Mouse (Mus musculus) lung, embryonic 15.5 days (tissue): ENCODE data around the gene Pdgfc. TPM values are rescaled to one million over a fixed set of nuclear protein-coding genes. Genes with fewer than 3 reads are reported as not detected.

Experiments
- ATAC-seq: fragments of 200-750 bp; cut with Nextera tagmentation; 2 replicates; pipeline ENCODE4 v1.8.0; 2017; ENCODE audit warnings: moderate number of reproducible peaks, borderline replicate concordance; ENCODE audit not compliant: low FRiP score, low TSS enrichment; ENCODE audit errors: extremely low read depth
- H3K27ac ChIP-seq: fragments of 300-500 bp; sonication (generic); 2 replicates; pipeline ENCODE4 v1.5.1; 2015; ENCODE audit warnings: moderate library complexity, mild to moderate bottlenecking, inconsistent platforms
- H3K27me3 ChIP-seq: fragments of 300-500 bp; sonication (generic); 2 replicates; pipeline ENCODE4 v1.6.1; 2015; ENCODE audit warnings: inconsistent platforms
- H3K36me3 ChIP-seq: fragments of 300-500 bp; sonication (generic); 2 replicates; pipeline ENCODE4 v1.6.1; 2015; ENCODE audit warnings: inconsistent platforms
- H3K4me1 ChIP-seq: fragments of 300-500 bp; sonication (generic); 2 replicates; pipeline ENCODE4 v1.6.1; 2015; ENCODE audit warnings: inconsistent platforms
- H3K4me2 ChIP-seq: fragments of 300-500 bp; sonication (generic); 2 replicates; pipeline ENCODE4 v1.6.1; 2015; ENCODE audit warnings: inconsistent platforms, mild to moderate bottlenecking, moderate library complexity
- H3K4me3 ChIP-seq: fragments of 300-500 bp; sonication (generic); 2 replicates; pipeline ENCODE4 v1.5.1; 2015; ENCODE audit warnings: mild to moderate bottlenecking, inconsistent platforms
- H3K9ac ChIP-seq: fragments of 300-500 bp; sonication (generic); 2 replicates; pipeline ENCODE4 v1.6.1; 2015; ENCODE audit warnings: inconsistent platforms
- H3K9me3 ChIP-seq: fragments of 300-500 bp; sonication (generic); 2 replicates; pipeline ENCODE4 v1.6.1; 2016; ENCODE audit warnings: inconsistent platforms
- WGBS: fragments of 180-500 bp; shearing (Covaris S2); methylation state at CpG from one replicate; pipeline ENCODE4 v1.1.7; 2015; 5-methylcytosine and 5-hydroxymethylcytosine counted together
- polyA plus RNA-seq: library from polyadenylated mRNA; unstranded; fragments of >200 nt; fragmentation: Nextera tagmentation; extraction: Ambion mirVana; gene quantifications from 2 replicates; pipeline ENCODE4 v1.2.1, GENCODE M21; 2015

Gene Pdgfc
- polyA plus RNA-seq, 1 experiment from 2014 or later = 14.4 TPM

- Histone ChIP-seq H3K4me3 (no peak overlapping the region), H3K27ac (no peak overlapping the region), H3K4me2 (no peak overlapping the region), H3K36me3 (no peaks in the 10 kb centered on the region), H3K4me1 (peaks cover 21% of the 10 kb centered on the region), H3K9ac (no peak overlapping the region), H3K9me3 (no peaks in the 10 kb centered on the region), H3K27me3 (no peaks in the 10 kb centered on the region)
- ATAC-seq = no peak
Observed at GRCm38 (mm10) chr3:81051522-81051921, 15.3 kb downstream of the Pdgfc start.

DNA sequence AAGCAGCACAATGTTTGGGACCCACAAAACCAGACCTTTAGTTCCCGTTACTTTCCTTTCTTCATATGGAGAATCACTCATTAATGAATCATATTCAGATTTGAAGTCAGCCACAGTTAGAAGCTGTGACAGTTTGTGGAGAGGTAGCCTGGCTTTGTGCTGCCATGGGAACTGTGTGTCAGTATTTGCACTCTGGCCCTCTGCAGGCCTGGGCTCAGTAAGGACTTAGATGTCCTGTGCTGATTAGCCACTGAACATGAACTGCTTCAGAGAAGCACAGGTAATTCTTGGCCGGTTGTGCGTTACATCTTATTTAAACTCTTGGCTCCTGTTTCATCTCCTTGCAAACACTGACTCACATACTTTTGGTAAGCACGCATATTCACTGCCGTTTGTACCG lies 16.2 kb downstream of the Pdgfc start:
- Histone ChIP-seq H3K9me3 (no peaks in the 10 kb centered on the region), H3K4me1 (peaks cover 15% of the 10 kb centered on the region), H3K36me3 (no peaks in the 10 kb centered on the region), H3K27me3 (no peaks in the 10 kb centered on the region), H3K4me2 (no peak overlapping the region), H3K9ac (no peak overlapping the region), H3K27ac (no peak overlapping the region), H3K4me3 (no peak overlapping the region)
- WGBS = 53% methylated on average over 6 of the region's 6 CpGs
- ATAC-seq = no peak

DNA sequence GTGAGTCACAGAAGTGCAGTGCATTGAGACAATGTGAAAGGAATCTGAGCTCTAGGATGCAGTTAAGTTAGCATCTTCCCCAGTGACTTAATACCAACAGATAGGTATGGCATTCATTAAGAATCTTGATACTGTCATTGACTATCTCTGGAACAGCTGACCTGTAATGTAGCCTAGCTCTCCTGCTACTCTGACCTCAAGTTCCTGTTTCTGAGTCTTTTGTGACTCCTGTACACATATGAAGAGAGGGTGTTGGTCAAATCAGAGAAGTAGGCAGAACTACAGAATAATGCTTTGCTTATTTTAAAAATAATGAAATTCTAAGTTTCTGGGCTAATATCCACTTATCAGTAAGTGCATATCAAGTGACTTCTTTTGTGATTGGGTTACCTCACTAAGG lies 17.9 kb downstream of the Pdgfc start:
- H3K9me3 ChIP-seq = no peaks in the 10 kb centered on the region
- H3K27me3 ChIP-seq = no peaks in the 10 kb centered on the region
- ATAC-seq = no peak
- no peaks in the 10 kb centered on the region for H3K36me3 ChIP-seq
- H3K9ac ChIP-seq = no peak overlapping the region
- H3K27ac ChIP-seq = no peak overlapping the region
- H3K4me2 ChIP-seq = no peak overlapping the region
- H3K4me3 ChIP-seq = no peak overlapping the region
- peaks cover 24% of the 10 kb centered on the region for H3K4me1 ChIP-seq

- no peak for ATAC-seq
- H3K27ac ChIP-seq = peak overlapping the region; percentile 67
Observed at GRCm38 (mm10) chr3:81057719-81058118, 21.5 kb downstream of the Pdgfc start.

GRCm38 (mm10) chr3:81058527-81059031 lies 22.4 kb downstream of the Pdgfc start:
- Histone ChIP-seq H3K36me3 (no peaks in the 10 kb centered on the region), H3K4me1 (peaks cover 9% of the 10 kb centered on the region; the same call in 1 of the 2 replicates), H3K27ac (peak overlapping the region; percentile 67), H3K4me3 (no peak overlapping the region), H3K4me2 (no peak overlapping the region), H3K9me3 (no peaks in the 10 kb centered on the region), H3K27me3 (no peaks in the 10 kb centered on the region), H3K9ac (no peak overlapping the region)
- ATAC-seq = peak; percentile 85; the same call in 1 of the 2 replicates
- WGBS = 12% methylated on average over 4 of the region's 4 CpGs

More at GRCm38 (mm10) chr3:81057719-81058118, 21.5 kb downstream of the Pdgfc start:
- no peak overlapping the region for H3K9ac ChIP-seq
- no peaks in the 10 kb centered on the region for H3K9me3 ChIP-seq
- peaks cover 13% of the 10 kb centered on the region for H3K4me1 ChIP-seq
- no peaks in the 10 kb centered on the region for H3K27me3 ChIP-seq
- H3K4me3 ChIP-seq = no peak overlapping the region
- 81% methylated on average over 1 of the region's 1 CpGs for WGBS
- no peaks in the 10 kb centered on the region for H3K36me3 ChIP-seq
- no peak overlapping the region for H3K4me2 ChIP-seq

- Histone ChIP-seq H3K4me2 (no peak overlapping the region), H3K27ac (0 out of 2 replicates have a peak overlapping the region, but pooled peaks have one; percentile 19), H3K27me3 (no peaks in the 10 kb centered on the region), H3K4me1 (0 out of 2 replicates have a peak, but pooled peaks cover 5% of the 10 kb centered on the region), H3K9me3 (no peaks in the 10 kb centered on the region), H3K4me3 (no peak overlapping the region), H3K9ac (no peak overlapping the region), H3K36me3 (no peaks in the 10 kb centered on the region)
- 39% methylated on average over 2 of the region's 2 CpGs for WGBS
- no peak for ATAC-seq
Observed at GRCm38 (mm10) chr3:81068550-81068949, 32.3 kb downstream of the Pdgfc start.

- no peaks in the 10 kb centered on the region for H3K36me3 ChIP-seq
- H3K4me3 ChIP-seq = no peak overlapping the region
- WGBS = 78% methylated on average over 1 of the region's 1 CpGs
- no peak overlapping the region for H3K27ac ChIP-seq
- H3K27me3 ChIP-seq = no peaks in the 10 kb centered on the region
- H3K9me3 ChIP-seq = no peaks in the 10 kb centered on the region
- H3K4me2 ChIP-seq = no peak overlapping the region
- H3K4me1 ChIP-seq = 0 out of 2 replicates have a peak, but pooled peaks cover 12% of the 10 kb centered on the region
- ATAC-seq = no peak
- no peak overlapping the region for H3K9ac ChIP-seq
Observed at GRCm38 (mm10) chr3:81101136-81101535, 64.9 kb downstream of the Pdgfc start.

DNA sequence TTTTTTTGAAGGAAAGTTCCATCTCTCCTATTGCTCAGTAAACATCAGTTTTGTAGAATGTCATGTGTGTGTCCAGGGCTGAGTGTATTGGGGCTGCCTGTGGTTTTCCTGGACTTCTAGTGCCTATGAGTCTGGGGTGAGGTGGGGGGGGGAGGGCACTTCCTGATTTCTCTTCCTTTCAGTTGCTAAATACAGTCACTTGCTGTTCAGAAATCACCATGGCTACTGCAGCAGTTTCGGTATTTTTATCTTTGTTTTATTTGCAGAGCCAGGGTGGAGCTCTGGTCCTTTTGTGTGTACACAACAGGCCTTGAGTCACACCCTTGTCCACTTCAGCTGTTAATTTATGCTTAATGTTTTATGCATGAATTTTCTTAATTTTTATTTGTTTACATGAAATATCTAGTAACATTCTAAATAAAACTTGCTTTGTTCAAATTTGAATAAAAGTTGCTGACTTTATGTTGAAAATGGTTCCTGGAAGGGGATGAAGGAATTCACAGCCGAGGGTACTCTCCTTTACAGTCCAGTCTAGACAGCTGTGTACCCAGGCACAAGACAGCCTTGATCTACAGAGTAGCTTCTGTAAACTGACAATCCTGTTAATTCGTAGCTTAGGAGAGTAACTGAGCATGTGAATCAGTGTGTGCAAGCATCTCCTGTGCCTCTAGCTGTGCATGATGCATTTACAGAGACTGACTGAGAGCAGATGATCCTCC lies 66.1 kb downstream of the Pdgfc start:
- WGBS = 20% methylated on average over 3 of the region's 3 CpGs
- peak; percentile 46; the same call in 1 of the 2 replicates for ATAC-seq
- Histone ChIP-seq H3K9ac (no peak overlapping the region), H3K4me3 (no peak overlapping the region), H3K27me3 (no peaks in the 10 kb centered on the region), H3K9me3 (no peaks in the 10 kb centered on the region), H3K4me1 (0 out of 2 replicates have a peak, but pooled peaks cover 12% of the 10 kb centered on the region), H3K27ac (no peak overlapping the region), H3K36me3 (no peaks in the 10 kb centered on the region), H3K4me2 (no peak overlapping the region)

DNA sequence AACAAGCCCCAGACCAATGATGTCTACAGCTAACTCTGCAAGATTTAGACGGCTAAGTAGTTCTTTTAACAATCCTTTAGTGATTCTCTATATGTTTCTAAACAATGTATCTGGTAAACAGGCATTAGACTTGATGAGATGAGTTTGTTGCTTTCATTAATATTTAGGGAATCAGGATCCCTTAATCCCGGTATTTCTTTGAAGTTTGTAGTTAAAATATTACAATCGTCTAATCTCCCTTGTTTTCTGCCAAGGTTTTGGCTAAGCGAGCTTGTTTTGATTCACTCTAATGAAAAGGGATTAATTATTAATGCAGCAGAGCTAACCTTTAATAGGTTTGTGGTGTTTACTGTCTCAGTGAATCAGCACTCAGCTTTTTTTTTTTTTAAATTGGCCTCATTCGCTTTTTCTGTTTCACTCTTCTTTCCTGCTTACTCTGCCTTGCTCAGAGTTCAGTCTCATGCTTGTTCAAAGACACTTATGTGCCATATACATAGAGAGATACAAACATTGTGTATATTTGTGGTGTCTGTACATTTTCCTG lies 66.7 kb downstream of the Pdgfc start:
- no peaks in the 10 kb centered on the region for H3K9me3 ChIP-seq
- H3K4me2 ChIP-seq = no peak overlapping the region
- no peak overlapping the region for H3K27ac ChIP-seq
- WGBS = 59% methylated on average over 5 of the region's 5 CpGs
- no peaks in the 10 kb centered on the region for H3K27me3 ChIP-seq
- H3K36me3 ChIP-seq = no peaks in the 10 kb centered on the region
- no peak for ATAC-seq
- H3K4me1 ChIP-seq = 0 out of 2 replicates have a peak, but pooled peaks cover 9% of the 10 kb centered on the region
- H3K9ac ChIP-seq = no peak overlapping the region
- no peak overlapping the region for H3K4me3 ChIP-seq

GRCm38 (mm10) chr3:81107515-81107914 lies 71.3 kb downstream of the Pdgfc start:
- no peak overlapping the region for H3K4me3 ChIP-seq
- H3K9ac ChIP-seq = no peak overlapping the region
- no peaks in the 10 kb centered on the region for H3K36me3 ChIP-seq
- no peaks in the 10 kb centered on the region for H3K27me3 ChIP-seq
- WGBS = 27% methylated on average over 1 of the region's 1 CpGs
- ATAC-seq = no peak
- H3K9me3 ChIP-seq = no peaks in the 10 kb centered on the region
- H3K4me1 ChIP-seq = 0 out of 2 replicates have a peak, but pooled peaks cover 2% of the 10 kb centered on the region
- H3K27ac ChIP-seq = no peak overlapping the region
- H3K4me2 ChIP-seq = no peak overlapping the region

DNA sequence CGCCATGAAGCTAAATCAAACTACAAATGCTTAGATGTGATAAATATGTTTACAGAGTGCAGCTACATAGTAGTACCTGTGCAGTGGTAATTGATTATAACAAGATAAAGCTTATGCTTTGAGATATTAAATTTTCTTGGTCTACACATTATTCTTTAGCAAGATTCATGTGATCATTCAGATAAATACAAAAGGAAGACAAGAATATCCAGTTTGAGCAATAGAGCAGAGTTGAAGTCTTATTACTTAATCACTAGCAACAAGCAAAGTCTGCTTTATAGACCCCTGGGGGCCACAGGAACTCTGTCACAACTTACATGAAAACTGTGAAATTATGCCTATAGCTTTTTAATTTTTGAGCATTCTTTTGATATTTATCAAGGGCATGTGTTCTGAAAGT lies 74.8 kb downstream of the Pdgfc start:
- Histone ChIP-seq H3K9me3 (no peaks in the 10 kb centered on the region), H3K36me3 (no peaks in the 10 kb centered on the region), H3K4me3 (no peak overlapping the region), H3K9ac (no peak overlapping the region), H3K27me3 (no peaks in the 10 kb centered on the region), H3K4me2 (no peak overlapping the region), H3K4me1 (no peaks in the 10 kb centered on the region), H3K27ac (no peak overlapping the region)
- 71% methylated on average over 1 of the region's 1 CpGs for WGBS
- no peak for ATAC-seq

DNA sequence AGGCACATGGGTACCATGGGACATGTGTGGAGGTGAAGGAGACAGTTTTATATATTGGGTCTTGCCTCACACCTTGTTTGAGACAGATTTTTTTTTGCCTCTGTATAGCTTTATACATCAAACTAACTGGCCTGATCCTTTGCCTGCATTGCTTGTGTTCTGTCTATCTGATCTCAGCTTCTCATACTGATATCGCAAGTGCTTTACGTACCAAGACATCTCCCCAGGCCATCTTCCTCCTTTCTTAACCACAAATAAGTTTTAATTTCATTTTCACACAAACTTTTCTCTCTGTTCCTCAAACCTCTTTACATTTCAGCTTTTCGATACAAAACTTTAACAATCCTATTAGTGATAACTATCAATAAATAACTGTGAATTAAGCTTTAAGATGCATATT lies 76.7 kb downstream of the Pdgfc start:
- no peaks in the 10 kb centered on the region for H3K9me3 ChIP-seq
- no peak overlapping the region for H3K4me2 ChIP-seq
- no peaks in the 10 kb centered on the region for H3K4me1 ChIP-seq
- no peak overlapping the region for H3K4me3 ChIP-seq
- no peak overlapping the region for H3K27ac ChIP-seq
- no peaks in the 10 kb centered on the region for H3K36me3 ChIP-seq
- no peak for ATAC-seq
- 94% methylated on average over 3 of the region's 3 CpGs for WGBS
- H3K27me3 ChIP-seq = no peaks in the 10 kb centered on the region
- no peak overlapping the region for H3K9ac ChIP-seq
